Mouse (Mus musculus): ENCODE data around the gene Junb. TPM values are rescaled to one million over a fixed set of nuclear protein-coding genes. Genes with fewer than 3 reads are reported as not detected.

Junb gene
- total RNA-seq, 2 experiments from 2014 or later: 11.0 to 13.9 TPM

- no peak for DNase-seq
Measured at GRCm38 (mm10) chr8:84973079-84973478, 5.4 kb downstream of the Junb start.

GRCm38 (mm10) chr8:84970913-84971312, 7.6 kb downstream of the Junb start:
- no peak for DNase-seq

GRCm38 (mm10) chr8:84970135-84970790, 8.3 kb downstream of the Junb start:
- DNase-seq: no peak

GRCm38 (mm10) chr8:84969241-84970134, 9.0 kb downstream of the Junb start, which contains the start of the genes Gm49661, Prdx2 and Rnaseh2a:
TSS of gene Gm49661 (minus strand) at chr8:84969433.
TSS of gene Prdx2 (plus strand) at chr8:84969587.
TSS of gene Rnaseh2a (minus strand) at chr8:84969767.
- DNase-seq: peak; percentile 80 to 86

- peak; percentile 23 to 46 for DNase-seq
Measured at GRCm38 (mm10) chr8:84968650-84969049, 9.9 kb downstream of the Junb start.

GRCm38 (mm10) chr8:84967532-84968304, 10.8 kb downstream of the Junb start:
- peak in 1 of 2 experiments; percentile 12 for DNase-seq

- peak in 1 of 2 experiments; percentile 18 for DNase-seq
Measured at GRCm38 (mm10) chr8:84966603-84967002, 11.9 kb downstream of the Junb start.

GRCm38 (mm10) chr8:84965731-84966291, 12.7 kb downstream of the Junb start:
- DNase-seq: peak; percentile 94 to 97

GRCm38 (mm10) chr8:84963952-84964351, 14.6 kb downstream of the Junb start:
- DNase-seq: no peak

- peak; percentile 45 to 66 for DNase-seq
Measured at GRCm38 (mm10) chr8:84959811-84960210, 18.7 kb downstream of the Junb start.

- DNase-seq: peak; percentile 41 to 82
Measured at GRCm38 (mm10) chr8:84956768-84957167, 21.8 kb downstream of the Junb start.

- DNase-seq: peak; percentile 62 to 64
Measured at GRCm38 (mm10) chr8:84952612-84953255, 25.8 kb downstream of the Junb start.

- no peak for DNase-seq
Measured at GRCm38 (mm10) chr8:84949753-84950152, 28.8 kb downstream of the Junb start.

GRCm38 (mm10) chr8:84947241-84947545, 31.3 kb downstream of the Junb start:
- DNase-seq: peak in 1 of 2 experiments; percentile 73

GRCm38 (mm10) chr8:84946528-84947240, 31.8 kb downstream of the Junb start, which contains the start of gene Rtbdn:
TSS of gene Rtbdn (plus strand) at chr8:84946991.
- no peak for DNase-seq

GRCm38 (mm10) chr8:84945633-84946527, 32.6 kb downstream of the Junb start:
- DNase-seq: no peak

GRCm38 (mm10) chr8:84945235-84945632, 33.3 kb downstream of the Junb start:
- no peak for DNase-seq

- peak; percentile 38 for DNase-seq
Measured at GRCm38 (mm10) chr8:84944478-84945160, 33.9 kb downstream of the Junb start.

GRCm38 (mm10) chr8:84943699-84944098, 34.8 kb downstream of the Junb start:
- DNase-seq: no peak

Data from heart, adult 18-20 months (tissue).